9 mouse cellular contexts compared by ENCODE assay signal in the genomic region with DNA sequence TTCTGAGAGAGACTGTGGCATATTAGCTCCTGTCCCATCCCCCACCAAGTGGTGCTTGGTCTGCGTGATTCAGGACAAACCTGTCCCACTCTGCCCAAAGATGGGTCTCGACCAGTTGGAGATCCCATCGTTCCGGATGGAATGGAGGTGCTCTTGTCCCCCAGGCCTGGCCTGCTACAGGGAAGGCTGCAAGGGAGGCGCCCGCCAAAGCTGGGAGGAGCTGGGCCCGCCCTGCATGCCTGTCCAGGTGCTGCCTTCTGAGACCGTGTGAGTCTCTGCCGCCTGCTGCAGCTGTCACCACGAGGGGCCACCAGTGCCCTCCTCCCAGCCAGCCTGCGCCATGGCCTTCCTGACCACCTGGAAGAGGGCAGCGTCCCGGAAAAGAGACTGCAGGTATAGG. TPM values are rescaled to one million over a fixed set of nuclear protein-coding genes. Genes with fewer than 3 reads are reported as not detected.
DNase-seq lines count a peak whose midpoint lies in the region; ATAC-seq lines count a peak whose summit lies in the region.
"Had no signal": no experiment of that assay in that cellular context is flagged by ENCODE, and none has a peak within 500 bp of the region (broad histone marks: within the 10 kb centered on the region; RNA-seq: fewer than 3 reads in every experiment).

No protein-coding gene starts in this region.

- no peaks in the 10 kb centered on the region for H3K9me3 ChIP-seq in heart, embryonic 13.5 days
- H3K9me3 ChIP-seq in liver, embryonic 13.5 days (replicated peaks), result no peaks in the 10 kb centered on the region
- H3K9me3 ChIP-seq in neural tube, embryonic 15.5 days (replicated peaks), result no peaks in the 10 kb centered on the region

- no peak overlapping the region for H3K27ac ChIP-seq in heart, embryonic 13.5 days (replicated peaks)
- no peak overlapping the region for H3K27ac ChIP-seq in liver, embryonic 13.5 days
- H3K27ac ChIP-seq in neural tube, embryonic 15.5 days (replicated peaks), result no peak overlapping the region

- H3K36me3 ChIP-seq in heart, embryonic 13.5 days, result peaks cover 9% of the 10 kb centered on the region
- peaks cover 5% of the 10 kb centered on the region for H3K36me3 ChIP-seq in liver, embryonic 13.5 days
- H3K36me3 ChIP-seq in neural tube, embryonic 15.5 days, result no peaks in the 10 kb centered on the region

- ATAC-seq in heart, embryonic 13.5 days (ENCODE audit: extremely low read depth, insufficient number of reproducible peaks, low FRiP score, low TSS enrichment), result no peak
- peak; percentile 37 to 50; a peak in 3 of 4 replicates for ATAC-seq in hematopoietic stem cell, adult 5-6 weeks (replicated peaks in 1 of 2; ENCODE audit: insufficient read depth in 1 of 2, low FRiP score in 2 of 2, low TSS enrichment in 1 of 2, low read depth in 1 of 2, poor library complexity in 2 of 2, severe bottlenecking in 2 of 2)
- ATAC-seq in liver, embryonic 13.5 days (ENCODE audit: low read depth), result peak; percentile 88
- ATAC-seq in neural tube, embryonic 15.5 days (ENCODE audit: low FRiP score), result peak; percentile 42; the same call in 1 of the 2 replicates
- ATAC-seq: Patski had no signal

- H3K27me3 ChIP-seq in heart, embryonic 13.5 days (replicated peaks), result no peaks in the 10 kb centered on the region
- H3K27me3 ChIP-seq in liver, embryonic 13.5 days, result 0 out of 2 replicates have a peak, but pooled peaks cover 5% of the 10 kb centered on the region
- H3K27me3 ChIP-seq in neural tube, embryonic 15.5 days (replicated peaks), result no peaks in the 10 kb centered on the region
- H3K27me3 ChIP-seq: Patski had no signal

- intact Hi-C loops in heart, postnatal 36 days (cut with DNase I), result no loop called here
- intact Hi-C loops in left cerebral cortex, postnatal 25 days (cut with DNase I), result no loop called here

- 8% methylated on average over 13 of the region's 13 CpGs for WGBS in heart, embryonic 13.5 days
- WGBS in liver, embryonic 13.5 days (ENCODE audit: insufficient replicate concordance), result 21% methylated on average over 13 of the region's 13 CpGs
- 16% methylated on average over 13 of the region's 13 CpGs for WGBS in neural tube, embryonic 15.5 days

- peak overlapping the region; percentile 33 for H3K4me3 ChIP-seq in heart, embryonic 13.5 days
- peak overlapping the region; percentile 30 for H3K4me3 ChIP-seq in liver, embryonic 13.5 days (replicated peaks)
- peak overlapping the region; percentile 13; the same call in 1 of the 2 replicates for H3K4me3 ChIP-seq in neural tube, embryonic 15.5 days (replicated peaks)

- H3K4me1 ChIP-seq in heart, embryonic 13.5 days, result peaks cover 15% of the 10 kb centered on the region
- peaks cover 24% of the 10 kb centered on the region for H3K4me1 ChIP-seq in liver, embryonic 13.5 days (replicated peaks)
- peaks cover 8% of the 10 kb centered on the region; the same call in 1 of the 2 replicates for H3K4me1 ChIP-seq in neural tube, embryonic 15.5 days

- H3K9ac ChIP-seq in heart, embryonic 13.5 days, result peak overlapping the region; percentile 53
- peak overlapping the region; percentile 46; the same call in 1 of the 2 replicates for H3K9ac ChIP-seq in liver, embryonic 13.5 days
- 0 out of 2 replicates have a peak overlapping the region, but pooled peaks have one; percentile 14 for H3K9ac ChIP-seq in neural tube, embryonic 15.5 days (replicated peaks)

- peak overlapping the region; percentile 66 for H3K4me2 ChIP-seq in heart, embryonic 13.5 days
- peak overlapping the region; percentile 56 for H3K4me2 ChIP-seq in liver, embryonic 13.5 days
- peak overlapping the region; percentile 52 for H3K4me2 ChIP-seq in neural tube, embryonic 15.5 days

- DNase-seq in heart, postnatal 36 days, result no peak
- peak; percentile 36 to 52 for DNase-seq in cerebellum, postnatal 25 days
- peak; percentile 37 for DNase-seq in liver, embryonic 13.5 days
- DNase-seq in left cerebral cortex, postnatal 25 days (ENCODE audit: low spot score in 2 of 2), result no peak
- DNase-seq in adrenal gland, postnatal 10 days, result no peak

RNA-seq across cellular contexts. Expression of a gene that starts 12.5 kb away (rescaled TPM):
- polyA plus RNA-seq in heart, embryonic 13.5 days (2015; fragmentation: Nextera tagmentation; extraction: Ambion mirVana), result 8.8 and 9.7 TPM in 2 replicates
- 1 to 10 TPM in 1 of 2 experiments, under 1 TPM in 1; 0.89 to 1.4 TPM for total RNA-seq in heart, postnatal 36 days (2021)
- 1.4 and 1.5 TPM in 2 replicates for total RNA-seq in hematopoietic stem cell, adult 5-6 weeks (2017)
- polyA plus RNA-seq in liver, embryonic 13.5 days (2015; fragmentation: Nextera tagmentation; extraction: Ambion mirVana), result 14.2 and 14.7 TPM in 2 replicates
- polyA plus RNA-seq in neural tube, embryonic 15.5 days (2015; fragmentation: Nextera tagmentation; extraction: Ambion mirVana), result 4.9 and 6.2 TPM in 2 replicates
- 1 to 10 TPM; 2.0 to 3.9 TPM for total RNA-seq in left cerebral cortex, postnatal 25 days (2021)
- 1 to 10 TPM; 5.3 to 5.8 TPM for total RNA-seq in adrenal gland, postnatal 10 days (2021)

Comparison
In these comparisons a context has a peak if more than half of its experiments do, and no peak if none do; other contexts are left out.
1. DNase-seq: peak in cerebellum, postnatal 25 days (2 of 2) and liver, embryonic 13.5 days (single experiment); none in heart, postnatal 36 days (0 of 2), left cerebral cortex, postnatal 25 days (0 of 2) and adrenal gland, postnatal 10 days (single experiment).
2. Peak in every context shown above with its lines, with median percentiles within 50 percentile points of each other: H3K4me2 ChIP-seq, H3K4me3 ChIP-seq and H3K9ac ChIP-seq.